12 mouse cellular contexts compared by ENCODE assay signal in genomic region chr5:75876871-75877608, GRCm38 (mm10).
DNase-seq lines count a peak whose midpoint lies in the region; ATAC-seq and TF ChIP-seq lines count a peak whose summit lies in the region.
"Had no signal": no experiment of that assay in that cellular context is flagged by ENCODE, and none has a peak within 500 bp of the region (broad histone marks: within the 10 kb centered on the region; RNA-seq: fewer than 3 reads in every experiment).

No protein-coding gene starts in this region.

- WGBS in stomach, embryonic 15.5 days = 57% methylated on average over 9 of the region's 9 CpGs
- WGBS in stomach, postnatal 0 days = 58% methylated on average over 9 of the region's 9 CpGs
- 71% methylated on average over 9 of the region's 9 CpGs for WGBS in limb, embryonic 10.5 days
- 67% methylated on average over 9 of the region's 9 CpGs for WGBS in forebrain, embryonic 13.5 days
- WGBS in forebrain, embryonic 16.5 days = 75% methylated on average over 9 of the region's 9 CpGs

- no peaks in the 10 kb centered on the region for H3K9me3 ChIP-seq in stomach, embryonic 15.5 days
- H3K9me3 ChIP-seq in stomach, postnatal 0 days (ENCODE audit: control insufficient read depth, low read length) = no peaks in the 10 kb centered on the region
- no peaks in the 10 kb centered on the region for H3K9me3 ChIP-seq in limb, embryonic 10.5 days (replicated peaks)
- H3K9me3 ChIP-seq in forebrain, embryonic 13.5 days (replicated peaks) = no peaks in the 10 kb centered on the region
- no peaks in the 10 kb centered on the region for H3K9me3 ChIP-seq in forebrain, embryonic 16.5 days (ENCODE audit: control insufficient read depth, low read length)

- no peak for TF ChIP-seq EP300 in stomach, postnatal 0 days (optimal IDR thresholded peaks at IDR 0.05)

- no peak overlapping the region for H3K4me2 ChIP-seq in stomach, embryonic 15.5 days
- H3K4me2 ChIP-seq in stomach, postnatal 0 days (replicated peaks; ENCODE audit: low read depth) = no peak overlapping the region
- H3K4me2 ChIP-seq in forebrain, embryonic 13.5 days = no peak overlapping the region
- no peak overlapping the region for H3K4me2 ChIP-seq in forebrain, embryonic 16.5 days (ENCODE audit: low read length)

- TF ChIP-seq CTCF in gastrocnemius, adult 2 months (IDR thresholded peaks at IDR 0.05) = no peak
- no peak for TF ChIP-seq CTCF in stomach, postnatal 0 days (IDR thresholded peaks at IDR 0.05; ENCODE audit: low read depth)

- ATAC-seq in stomach, embryonic 15.5 days (ENCODE audit: insufficient read depth, low FRiP score, low read depth) = no peak
- no peak for ATAC-seq in stomach, postnatal 0 days (ENCODE audit: low FRiP score, low TSS enrichment)
- no peak for ATAC-seq in forebrain, embryonic 13.5 days
- no peak for ATAC-seq in activated CD4-positive, CD25-positive, alpha-beta regulatory T cell, adult 4 months
- no peak for ATAC-seq in forebrain, embryonic 16.5 days
- ATAC-seq: inflammation-experienced regulatory T-cells, adult 6 months had no signal

- no peaks in the 10 kb centered on the region for H3K36me3 ChIP-seq in stomach, embryonic 15.5 days
- H3K36me3 ChIP-seq in stomach, postnatal 0 days (ENCODE audit: control insufficient read depth, insufficient read depth, low read length) = no peaks in the 10 kb centered on the region
- H3K36me3 ChIP-seq in limb, embryonic 10.5 days = no peaks in the 10 kb centered on the region
- H3K36me3 ChIP-seq in forebrain, embryonic 13.5 days (ENCODE audit: poor library complexity, severe bottlenecking) = no peaks in the 10 kb centered on the region
- H3K36me3 ChIP-seq in forebrain, embryonic 16.5 days (ENCODE audit: control insufficient read depth, insufficient read depth) = no peaks in the 10 kb centered on the region

- H3K9ac ChIP-seq in stomach, embryonic 15.5 days = no peak overlapping the region
- no peak overlapping the region for H3K9ac ChIP-seq in stomach, postnatal 0 days (ENCODE audit: low read length)
- no peak overlapping the region for H3K9ac ChIP-seq in forebrain, embryonic 13.5 days
- no peak overlapping the region for H3K9ac ChIP-seq in forebrain, embryonic 16.5 days (replicated peaks; ENCODE audit: low read depth, low read length)
- H3K9ac ChIP-seq: liver, embryonic 14.5 days had no signal

- H3K27me3 ChIP-seq in stomach, embryonic 15.5 days (replicated peaks) = no peaks in the 10 kb centered on the region
- H3K27me3 ChIP-seq in stomach, postnatal 0 days (ENCODE audit: control insufficient read depth, insufficient read depth, low read length) = no peaks in the 10 kb centered on the region
- H3K27me3 ChIP-seq in limb, embryonic 10.5 days (ENCODE audit: low read depth, poor library complexity, severe bottlenecking) = no peaks in the 10 kb centered on the region
- H3K27me3 ChIP-seq in forebrain, embryonic 13.5 days = no peaks in the 10 kb centered on the region
- H3K27me3 ChIP-seq in forebrain, embryonic 16.5 days (replicated peaks; ENCODE audit: control insufficient read depth, insufficient read depth, low read length) = no peaks in the 10 kb centered on the region

- H3K27ac ChIP-seq in gastrocnemius, adult 2 months = peak overlapping the region; percentile 58
- H3K27ac ChIP-seq in stomach, embryonic 15.5 days = 0 out of 2 replicates have a peak overlapping the region, but pooled peaks have one; percentile 16
- no peak overlapping the region for H3K27ac ChIP-seq in stomach, postnatal 0 days (replicated peaks)
- peak overlapping the region; percentile 3; the same call in 1 of the 2 replicates for H3K27ac ChIP-seq in limb, embryonic 10.5 days
- no peak overlapping the region for H3K27ac ChIP-seq in forebrain, embryonic 13.5 days
- H3K27ac ChIP-seq in forebrain, embryonic 16.5 days (ENCODE audit: low read length) = no peak overlapping the region
- H3K27ac ChIP-seq: liver, embryonic 14.5 days had no signal

- no peaks in the 10 kb centered on the region for H3K4me1 ChIP-seq in stomach, embryonic 15.5 days
- no peaks in the 10 kb centered on the region for H3K4me1 ChIP-seq in stomach, postnatal 0 days (replicated peaks; ENCODE audit: control insufficient read depth, insufficient read depth)
- H3K4me1 ChIP-seq in limb, embryonic 10.5 days = peaks cover 15% of the 10 kb centered on the region
- no peaks in the 10 kb centered on the region for H3K4me1 ChIP-seq in forebrain, embryonic 13.5 days
- no peaks in the 10 kb centered on the region for H3K4me1 ChIP-seq in forebrain, embryonic 16.5 days (replicated peaks; ENCODE audit: control insufficient read depth, insufficient read depth, low read length)

- intact Hi-C loops in gastrocnemius, adult 2 months (cut with DNase I) = no loop called here
- intact Hi-C loops in gastrocnemius, postnatal 14 days (cut with DNase I; ENCODE audit: low total_unique reads) = no loop called here

- no peak overlapping the region for H3K4me3 ChIP-seq in gastrocnemius, adult 2 months
- H3K4me3 ChIP-seq in stomach, embryonic 15.5 days (replicated peaks) = no peak overlapping the region
- no peak overlapping the region for H3K4me3 ChIP-seq in stomach, postnatal 0 days (ENCODE audit: low read depth, low read length)
- no peak overlapping the region for H3K4me3 ChIP-seq in limb, embryonic 10.5 days
- no peak overlapping the region for H3K4me3 ChIP-seq in forebrain, embryonic 13.5 days
- H3K4me3 ChIP-seq in forebrain, embryonic 16.5 days (replicated peaks; ENCODE audit: low read length) = no peak overlapping the region

- DNase-seq in gastrocnemius, adult 2 months = no peak
- no peak for DNase-seq in gastrocnemius, postnatal 14 days
- no peak for DNase-seq in stomach, postnatal 0 days (ENCODE audit: low spot score)
- DNase-seq in limb, embryonic 10.5 days (ENCODE audit: low spot score) = no peak
- DNase-seq: gastrocnemius, postnatal 36 days; thymus, postnatal 4 days had no signal

Comparison
In these comparisons a context has a peak if more than half of its experiments do, and no peak if none do; other contexts are left out.
1. H3K27ac ChIP-seq: peak in gastrocnemius, adult 2 months (single experiment), stomach, embryonic 15.5 days (single experiment) and limb, embryonic 10.5 days (single experiment); none in stomach, postnatal 0 days (single experiment), forebrain, embryonic 13.5 days (single experiment) and forebrain, embryonic 16.5 days (single experiment).